Mouse (Mus musculus) kidney, adult 2 months (tissue): ENCODE data around the gene Cyp2d22.

Source experiments
- CTCF ChIP-seq: fragments of 200-500 bp; conservative IDR thresholded peaks from 2 replicates; pipeline ENCODE4 v1.5.1; 2011; ENCODE audit warnings: low read depth, mild to moderate bottlenecking, control low read depth, low read length, moderate library complexity, mixed read lengths; ENCODE audit not compliant: insufficient read depth, insufficient read length
- POLR2A ChIP-seq: fragments of 200-500 bp; IDR thresholded peaks from one replicate; pipeline ENCODE4 v1.6.1; 2011; ENCODE audit warnings: low read depth, low read length, control low read depth

DNA sequence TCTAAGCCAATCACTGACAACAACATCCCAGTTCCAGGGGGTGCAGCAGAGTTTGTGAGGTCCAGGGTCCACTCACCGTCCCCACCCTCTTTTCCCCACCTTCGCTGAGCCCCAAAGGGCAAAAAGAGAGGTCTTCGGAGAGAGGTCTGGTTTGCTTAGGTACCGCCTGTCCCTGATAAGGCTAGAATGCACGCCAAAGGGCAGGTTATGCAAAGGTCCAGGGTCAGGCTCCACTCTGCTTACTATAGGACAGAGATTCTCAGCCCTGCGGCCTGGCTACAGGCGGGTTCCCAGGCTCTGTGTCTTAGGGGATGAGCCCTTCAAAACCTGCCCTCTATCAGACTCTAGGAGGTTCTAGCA is 569 bp downstream of the Cyp2d22 start:
- TF ChIP-seq POLR2A, result no peak
- no peak for TF ChIP-seq CTCF
